Mouse (Mus musculus) naive thymus-derived CD4-positive, alpha-beta T cell, adult 2 months (primary cell): ENCODE data around the gene Mmp21.
A peak's percentile ranks its signal among the peaks of the same experiment; 100 is the strongest.
"Not testable (repeated sequence)": the region's sequence is repeated elsewhere in the genome, so short reads cannot be mapped to it uniquely, and the experiment has no call there.

Source experiments
- DNase-seq: peaks from one replicate; pipeline ENCODE4 v3.0.0-alpha.2; 2011; ENCODE audit warnings: low read depth

Mmp21 gene

DNA sequence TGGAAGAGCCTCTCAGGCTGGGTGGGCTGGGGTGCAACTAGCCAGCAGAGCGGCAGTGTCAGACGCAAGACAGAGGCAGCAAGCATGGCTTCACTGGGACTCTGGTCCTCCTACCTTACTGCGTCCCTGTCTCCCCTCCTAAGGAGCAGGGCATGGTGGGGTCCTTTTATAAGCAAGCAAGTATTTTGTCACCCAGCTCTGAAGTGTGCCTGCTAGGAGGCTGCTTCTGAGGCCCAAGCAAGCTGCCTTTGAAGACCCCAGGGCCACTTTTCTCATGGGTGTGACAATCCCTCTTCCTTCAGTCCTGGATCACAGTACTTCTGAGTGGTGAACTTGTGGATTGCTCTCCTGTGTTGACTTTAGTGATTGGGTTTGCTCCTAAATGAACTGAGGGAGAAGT lies at the start of gene Mmp21:
TSS of gene Mmp21 (minus strand) at position 101 of the 400 bp plus-strand sequence.
- no peak for DNase-seq

GRCm38 (mm10) chr7:133729351-133729750 lies 49.5 kb upstream of the Mmp21 start:
- DNase-seq: no peak

- no peak for DNase-seq
Observed at GRCm38 (mm10) chr7:133727027-133727426, 47.2 kb upstream of the Mmp21 start.

GRCm38 (mm10) chr7:133725571-133725970 lies 45.7 kb upstream of the Mmp21 start:
- DNase-seq: no peak

DNA sequence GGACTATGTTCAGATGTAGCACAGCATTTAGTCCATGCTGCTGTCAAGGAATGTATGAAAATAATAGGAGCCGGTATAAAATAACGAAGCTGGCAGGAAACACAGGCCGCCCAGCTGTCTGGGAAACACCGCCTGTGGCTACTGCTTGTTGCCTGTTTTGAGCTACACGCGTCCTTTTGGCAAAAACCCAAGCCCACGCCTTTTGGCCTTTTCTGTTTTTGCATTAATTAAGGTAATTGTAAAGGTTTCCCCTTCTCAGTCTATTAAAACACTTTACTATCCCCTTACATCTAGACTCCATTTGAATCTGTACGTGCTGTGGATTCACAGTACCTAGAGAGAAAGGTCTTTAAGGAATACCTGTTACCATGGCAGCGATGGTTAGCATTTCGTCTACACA lies 45.0 kb upstream of the Mmp21 start:
- DNase-seq: no peak

DNA sequence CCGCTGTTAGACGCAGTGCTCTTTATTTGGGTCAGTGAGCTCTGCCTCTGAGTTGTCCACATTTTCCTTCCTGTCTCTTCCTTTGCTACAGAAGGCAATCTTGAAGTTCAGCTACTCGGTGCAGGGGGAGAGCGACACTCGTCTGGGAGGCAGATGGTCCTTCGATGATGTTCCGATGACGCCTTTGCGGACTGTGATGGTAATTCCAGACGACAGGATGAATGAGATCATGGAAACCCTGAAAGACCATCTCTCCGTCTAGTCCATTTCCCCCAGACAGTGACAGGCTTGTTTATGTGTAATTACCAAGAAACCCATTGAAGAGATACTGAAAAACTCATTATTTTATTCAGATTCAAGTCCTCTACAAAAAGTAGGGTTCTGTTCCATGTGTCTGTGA lies 40.8 kb upstream of the Mmp21 start:
- no peak for DNase-seq

DNA sequence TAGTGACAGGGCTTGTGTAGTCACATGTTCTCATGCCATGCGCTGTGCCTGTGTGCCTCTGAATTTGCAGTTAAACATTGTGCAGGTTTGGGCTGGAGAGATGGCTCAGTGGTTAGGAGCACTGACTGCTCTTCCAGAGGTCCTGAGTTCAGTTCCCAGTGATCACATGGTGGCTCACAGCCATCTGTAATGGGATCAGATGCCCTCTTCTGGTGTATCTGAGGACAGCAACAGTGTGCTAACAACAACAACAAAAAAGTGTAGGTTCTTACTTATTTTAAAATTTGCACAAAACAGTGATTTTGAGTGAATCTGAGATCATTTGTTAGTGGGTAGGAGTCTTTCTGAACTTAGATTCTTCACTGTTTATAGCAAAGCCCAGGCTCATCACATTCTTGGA lies 38.7 kb upstream of the Mmp21 start:
- DNase-seq: no peak

GRCm38 (mm10) chr7:133715387-133715786 lies 35.5 kb upstream of the Mmp21 start:
- DNase-seq: no peak

DNA sequence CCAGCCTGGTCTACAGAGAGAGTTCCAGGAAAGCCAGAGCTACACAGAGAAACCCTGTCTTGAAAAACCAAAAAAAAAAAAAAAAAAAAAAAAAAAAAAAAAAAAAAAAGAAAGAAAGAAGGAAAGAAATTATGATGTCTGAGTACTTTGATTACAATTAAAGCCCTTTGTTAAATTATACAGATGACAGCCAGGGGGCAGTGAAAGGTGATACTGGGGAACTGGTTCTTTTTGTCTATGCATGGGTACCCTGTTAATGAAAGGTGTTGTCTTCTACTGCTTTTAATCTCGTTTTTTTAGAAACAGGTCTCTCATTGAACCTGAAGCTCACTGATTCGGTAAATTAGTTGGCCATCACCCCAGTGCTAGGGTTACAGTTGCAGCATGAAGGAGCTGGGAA lies 27.4 kb upstream of the Mmp21 start:
- DNase-seq: peak; percentile 45

GRCm38 (mm10) chr7:133703906-133704305 lies 24.0 kb upstream of the Mmp21 start:
- DNase-seq: no peak

DNA sequence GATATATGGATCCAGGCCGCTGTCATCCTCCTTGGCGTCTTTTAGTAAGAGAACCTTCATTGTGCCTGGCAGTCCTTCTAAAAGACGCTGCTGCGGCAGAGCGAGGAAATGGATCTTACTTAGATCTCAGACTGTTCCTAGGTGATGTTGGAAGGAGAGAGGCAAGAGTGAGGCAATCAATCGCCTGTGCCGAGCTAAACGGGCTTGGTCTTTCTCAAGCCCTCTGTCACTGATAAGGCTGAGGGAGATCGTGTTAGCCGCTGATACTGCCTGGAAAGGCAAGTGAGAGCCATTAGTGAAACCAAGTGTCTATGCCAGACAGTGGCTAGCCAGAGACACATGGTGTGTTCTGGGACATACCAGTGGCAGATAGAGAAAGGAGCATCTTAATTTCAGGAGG lies 22.5 kb upstream of the Mmp21 start:
- no peak for DNase-seq

DNA sequence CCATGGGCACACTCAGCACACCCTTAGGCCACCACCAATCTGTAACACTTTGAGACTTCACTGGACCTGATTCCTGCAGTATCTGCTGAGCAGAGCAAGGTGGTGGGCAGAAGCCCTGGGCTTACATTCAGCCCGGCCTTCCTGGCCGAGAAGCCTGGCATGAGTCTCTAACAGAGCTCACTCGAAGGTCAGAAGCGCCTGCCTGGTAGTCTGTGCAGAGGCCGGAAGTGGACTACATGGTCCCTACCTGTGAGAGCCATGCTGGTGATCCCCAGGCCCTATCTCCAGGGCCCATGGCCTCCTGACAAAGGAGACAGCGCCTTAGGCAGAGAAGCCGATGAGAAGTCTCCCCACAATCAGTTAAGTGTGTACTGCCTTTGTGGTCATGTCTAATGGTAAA lies 21.5 kb upstream of the Mmp21 start:
- DNase-seq: no peak

GRCm38 (mm10) chr7:133699885-133700284 lies 20.0 kb upstream of the Mmp21 start:
- no peak for DNase-seq

DNA sequence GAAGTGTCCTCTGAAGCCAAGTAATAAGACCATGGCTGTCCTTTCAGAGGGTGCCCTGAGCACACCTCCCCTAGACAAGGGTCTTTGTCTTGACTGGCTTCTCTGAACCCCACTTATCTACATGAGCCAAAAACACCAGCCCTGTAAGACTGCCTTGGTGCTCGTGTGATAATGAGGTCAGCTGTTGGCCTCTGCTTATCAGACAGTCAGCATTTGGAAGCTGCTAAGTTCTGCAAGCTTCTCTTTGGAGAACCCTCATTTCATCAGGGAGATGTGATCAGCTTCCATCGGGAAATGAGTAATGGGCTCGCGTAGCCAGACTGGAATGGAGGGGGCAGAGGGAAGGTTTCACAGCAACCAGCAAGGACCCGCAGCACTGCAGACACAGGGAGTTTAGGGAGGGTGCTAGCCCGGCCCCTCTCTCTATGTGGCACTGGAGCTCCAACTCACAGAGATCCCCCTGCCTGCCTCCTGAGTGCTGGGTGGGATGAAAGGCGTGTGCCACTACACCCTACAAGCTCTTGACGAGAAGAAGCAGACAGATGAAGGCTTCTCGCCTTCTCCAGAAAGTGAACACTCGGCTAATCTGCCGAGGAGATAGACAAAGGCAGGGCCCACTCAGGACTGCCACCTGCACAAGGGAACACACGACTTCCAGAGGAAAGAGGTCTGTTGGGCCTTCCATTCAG lies 18.3 kb upstream of the Mmp21 start:
- DNase-seq: no peak

DNA sequence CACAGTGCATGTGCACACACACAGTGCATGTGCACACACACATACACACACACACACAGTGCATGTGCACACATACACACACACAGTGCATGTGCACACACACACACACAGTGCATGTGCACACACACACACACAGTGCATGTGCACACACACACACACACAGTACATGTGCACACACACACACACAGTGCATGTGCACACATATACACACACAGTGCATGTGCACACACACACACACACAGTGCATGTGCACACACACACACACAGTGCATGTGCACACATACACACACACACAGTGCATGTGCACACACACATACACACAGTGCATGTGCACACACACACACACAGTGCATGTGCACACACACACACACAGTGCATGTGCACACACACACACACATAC lies 5.8 kb upstream of the Mmp21 start:
- not testable (repeated sequence) for DNase-seq

- no peak for DNase-seq
Observed at GRCm38 (mm10) chr7:133684701-133685100, 4.8 kb upstream of the Mmp21 start.

DNA sequence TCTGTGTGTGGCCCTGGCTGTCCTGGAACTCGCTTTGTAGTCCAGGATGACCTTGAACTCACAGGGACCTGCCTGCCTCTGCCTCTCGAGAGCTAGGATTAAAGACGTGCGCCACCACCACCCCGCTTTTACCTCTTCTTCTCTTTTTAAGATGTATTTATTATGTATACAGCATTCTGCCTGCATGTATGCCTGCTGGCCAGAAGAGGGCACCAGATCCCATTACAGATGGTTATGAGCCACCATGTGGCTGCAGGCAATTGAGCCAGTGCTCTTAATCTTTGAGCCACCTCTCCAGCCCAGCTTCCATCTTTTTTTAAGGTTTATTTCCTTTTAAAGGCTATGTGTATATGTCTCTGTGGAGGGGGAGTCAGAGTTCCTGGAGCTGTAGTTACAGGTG lies 4.2 kb upstream of the Mmp21 start:
- DNase-seq: peak; percentile 9

GRCm38 (mm10) chr7:133683626-133684025 lies 3.8 kb upstream of the Mmp21 start:
- no peak for DNase-seq

- no peak for DNase-seq
Observed at GRCm38 (mm10) chr7:133679439-133679838, 422 bp downstream of the Mmp21 start.

DNA sequence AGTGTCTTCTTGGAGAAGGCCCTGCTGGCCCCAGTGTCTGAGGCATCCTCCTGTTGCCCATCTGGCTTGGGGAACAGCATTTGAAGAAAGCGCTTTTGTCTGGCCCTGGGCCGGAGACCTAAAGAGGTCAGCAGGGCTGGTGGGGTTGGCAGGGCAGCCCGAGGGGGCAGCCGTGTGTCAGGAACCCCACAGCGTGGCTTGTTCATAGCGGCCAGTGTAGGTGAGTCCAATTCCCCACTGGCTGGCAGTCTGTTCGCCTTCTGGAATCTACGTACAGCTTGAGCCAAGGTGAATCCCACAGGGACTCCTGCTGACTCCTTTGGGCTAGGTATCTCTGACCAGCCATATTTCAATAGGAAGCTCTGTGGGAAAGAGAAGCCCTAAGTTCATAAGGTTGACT lies 1.1 kb downstream of the Mmp21 start:
- DNase-seq: no peak

GRCm38 (mm10) chr7:133676002-133676401 lies 3.9 kb downstream of the Mmp21 start:
- no peak for DNase-seq

- no peak for DNase-seq
Observed at GRCm38 (mm10) chr7:133670846-133671245, 9.0 kb downstream of the Mmp21 start.

GRCm38 (mm10) chr7:133669946-133670345 lies 9.9 kb downstream of the Mmp21 start:
- no peak for DNase-seq

GRCm38 (mm10) chr7:133669071-133669470 lies 10.8 kb downstream of the Mmp21 start:
- peak; percentile 37 for DNase-seq
